Comparison of ENCODE assay signal across 1 mouse cellular context in genomic region chr11:80141825-80142521, GRCm38 (mm10).
TF ChIP-seq lines count a peak whose summit lies in the region.

Gene Tefm (minus strand): TSS chr11:80142175.

TF ChIP-seq in CH12.LX, 34 proteins besides CTCF, POLR2A, EP300 and RAD21 (continued from another document):
- no peak for TF ChIP-seq ZKSCAN1 (IDR thresholded peaks at IDR 0.05; ENCODE audit: borderline replicate concordance, low read depth, low read length)
- TF ChIP-seq USF2 (conservative IDR thresholded peaks at IDR 0.05; ENCODE audit: low read depth, low read length), result no peak
- TF ChIP-seq CHD1 (IDR thresholded peaks at IDR 0.05; ENCODE audit: low read depth, low read length), result no peak
- peak; percentile 74; the same call in 1 of the 2 replicates for TF ChIP-seq MEF2A (IDR thresholded peaks at IDR 0.05; ENCODE audit: borderline replicate concordance, low read depth, low read length)
- TF ChIP-seq UBTF (IDR thresholded peaks at IDR 0.05; ENCODE audit: low read depth, low read length), result peak; percentile 95; the same call in 1 of the 2 replicates
- no peak for TF ChIP-seq SMC3 (IDR thresholded peaks at IDR 0.05; ENCODE audit: low read depth, low read length)
- peak; percentile 93 for TF ChIP-seq MXI1 (IDR thresholded peaks at IDR 0.05; ENCODE audit: low read depth, low read length)
- no peak for TF ChIP-seq PAX5 (IDR thresholded peaks at IDR 0.05; ENCODE audit: low read length)
- TF ChIP-seq MAX (IDR thresholded peaks at IDR 0.05; ENCODE audit: low read length), result peak; percentile 85
- TF ChIP-seq MAZ (IDR thresholded peaks at IDR 0.05; ENCODE audit: low read depth, low read length), result peak; percentile 89
- TF ChIP-seq BHLHE40 (IDR thresholded peaks at IDR 0.05; ENCODE audit: low read depth, low read length), result no peak; the same call in none of the 2 replicates
- peak; percentile 33; the same call in 1 of the 2 replicates for TF ChIP-seq ZNF384 (IDR thresholded peaks at IDR 0.05; ENCODE audit: low read depth, low read length)
